Mouse (Mus musculus): ENCODE results near the gene Relt. TPM values are rescaled to one million over a fixed set of nuclear protein-coding genes. Genes with fewer than 3 reads are reported as not detected.

Relt gene
- polyA plus RNA-seq, 1 experiment from 2014 or later: 4.8 TPM

- 0 out of 2 replicates have a peak, but pooled peaks cover 5% of the 10 kb centered on the region for H3K36me3 ChIP-seq (ENCODE audit: insufficient read depth, low read length)
- H3K27ac ChIP-seq (ENCODE audit: low read length): no peak overlapping the region
- no peaks in the 10 kb centered on the region for H3K9me3 ChIP-seq (ENCODE audit: low read length)
- no peak for ATAC-seq (ENCODE audit: low FRiP score, low TSS enrichment)
- no peak overlapping the region for H3K4me3 ChIP-seq (ENCODE audit: low read length)
- H3K27me3 ChIP-seq (ENCODE audit: insufficient read depth, low read length): no peaks in the 10 kb centered on the region
- H3K9ac ChIP-seq (replicated peaks; ENCODE audit: low read length): no peak overlapping the region
- H3K4me2 ChIP-seq (replicated peaks; ENCODE audit: low read depth, low read length): no peak overlapping the region
- 7% methylated on average over 3 of the region's 3 CpGs for WGBS
- peaks cover 6% of the 10 kb centered on the region; the same call in 1 of the 2 replicates for H3K4me1 ChIP-seq (ENCODE audit: insufficient read depth, low read length)
These were observed 3.4 kb upstream of the Relt start for GRCm38 (mm10) chr7:100866675-100867074.

- Histone ChIP-seq H3K4me2 (replicated peaks; ENCODE audit: low read depth, low read length) (peak overlapping the region; percentile 99), H3K27ac (ENCODE audit: low read length) (no peak overlapping the region), H3K27me3 (ENCODE audit: insufficient read depth, low read length) (no peaks in the 10 kb centered on the region), H3K4me3 (ENCODE audit: low read length) (peak overlapping the region; percentile 85), H3K9me3 (ENCODE audit: low read length) (no peaks in the 10 kb centered on the region), H3K9ac (replicated peaks; ENCODE audit: low read length) (peak overlapping the region; percentile 79), H3K4me1 (ENCODE audit: insufficient read depth, low read length) (peaks cover 6% of the 10 kb centered on the region; the same call in 1 of the 2 replicates), H3K36me3 (ENCODE audit: insufficient read depth, low read length) (no peaks in the 10 kb centered on the region)
- WGBS: 14% methylated on average over 3 of the region's 4 CpGs
- 0 out of 2 replicates have a peak, but pooled peaks have one; percentile 2 for ATAC-seq (ENCODE audit: low FRiP score, low TSS enrichment)
These were observed 893 bp downstream of the Relt start for GRCm38 (mm10) chr7:100862353-100862752.

- WGBS: 88% methylated on average over 5 of the region's 5 CpGs
- peaks cover 14% of the 10 kb centered on the region for H3K4me1 ChIP-seq (ENCODE audit: insufficient read depth, low read length)
- no peak for ATAC-seq (ENCODE audit: low FRiP score, low TSS enrichment)
- H3K27ac ChIP-seq (ENCODE audit: low read length): no peak overlapping the region
- no peaks in the 10 kb centered on the region for H3K9me3 ChIP-seq (ENCODE audit: low read length)
- H3K4me3 ChIP-seq (ENCODE audit: low read length): no peak overlapping the region
- H3K4me2 ChIP-seq (replicated peaks; ENCODE audit: low read depth, low read length): no peak overlapping the region
- no peaks in the 10 kb centered on the region for H3K36me3 ChIP-seq (ENCODE audit: insufficient read depth, low read length)
- no peak overlapping the region for H3K9ac ChIP-seq (replicated peaks; ENCODE audit: low read length)
- H3K27me3 ChIP-seq (ENCODE audit: insufficient read depth, low read length): no peaks in the 10 kb centered on the region
These were observed 2.0 kb downstream of the Relt start for GRCm38 (mm10) chr7:100861209-100861608.

- H3K27me3 ChIP-seq (ENCODE audit: insufficient read depth, low read length): no peaks in the 10 kb centered on the region
- no peak overlapping the region for H3K4me2 ChIP-seq (replicated peaks; ENCODE audit: low read depth, low read length)
- no peak overlapping the region for H3K4me3 ChIP-seq (ENCODE audit: low read length)
- no peak overlapping the region for H3K9ac ChIP-seq (replicated peaks; ENCODE audit: low read length)
- H3K27ac ChIP-seq (ENCODE audit: low read length): no peak overlapping the region
- no peaks in the 10 kb centered on the region for H3K9me3 ChIP-seq (ENCODE audit: low read length)
- whole genome bisulfite sequencing: 71% methylated on average over 3 of the region's 3 CpGs
- no peak for ATAC-seq (ENCODE audit: low FRiP score, low TSS enrichment)
- peaks cover 21% of the 10 kb centered on the region for H3K4me1 ChIP-seq (ENCODE audit: insufficient read depth, low read length)
- no peaks in the 10 kb centered on the region for H3K36me3 ChIP-seq (ENCODE audit: insufficient read depth, low read length)
These were observed 2.8 kb downstream of the Relt start for GRCm38 (mm10) chr7:100860450-100860849.

GRCm38 (mm10) chr7:100855795-100856573 lies 7.3 kb downstream of the Relt start:
- Histone ChIP-seq H3K9me3 (ENCODE audit: low read length) (no peaks in the 10 kb centered on the region), H3K27ac (ENCODE audit: low read length) (peak overlapping the region; percentile 57), H3K9ac (replicated peaks; ENCODE audit: low read length) (0 out of 2 replicates have a peak overlapping the region, but pooled peaks have one; percentile 12), H3K27me3 (ENCODE audit: insufficient read depth, low read length) (no peaks in the 10 kb centered on the region), H3K4me3 (ENCODE audit: low read length) (no peak overlapping the region), H3K36me3 (ENCODE audit: insufficient read depth, low read length) (no peaks in the 10 kb centered on the region), H3K4me2 (replicated peaks; ENCODE audit: low read depth, low read length) (no peak overlapping the region), H3K4me1 (ENCODE audit: insufficient read depth, low read length) (peaks cover 54% of the 10 kb centered on the region)
- ATAC-seq (ENCODE audit: low FRiP score, low TSS enrichment): no peak
- WGBS: 50% methylated on average over 5 of the region's 5 CpGs

GRCm38 (mm10) chr7:100855300-100855699 lies 7.9 kb downstream of the Relt start:
- Histone ChIP-seq H3K27ac (ENCODE audit: low read length) (peak overlapping the region; percentile 57; the same call in 1 of the 2 replicates), H3K4me1 (ENCODE audit: insufficient read depth, low read length) (peaks cover 54% of the 10 kb centered on the region), H3K4me2 (replicated peaks; ENCODE audit: low read depth, low read length) (no peak overlapping the region), H3K36me3 (ENCODE audit: insufficient read depth, low read length) (no peaks in the 10 kb centered on the region), H3K27me3 (ENCODE audit: insufficient read depth, low read length) (no peaks in the 10 kb centered on the region), H3K9ac (replicated peaks; ENCODE audit: low read length) (0 out of 2 replicates have a peak overlapping the region, but pooled peaks have one; percentile 29), H3K9me3 (ENCODE audit: low read length) (no peaks in the 10 kb centered on the region), H3K4me3 (ENCODE audit: low read length) (no peak overlapping the region)
- no peak for ATAC-seq (ENCODE audit: low FRiP score, low TSS enrichment)
- WGBS: 50% methylated on average over 4 of the region's 4 CpGs

- Histone ChIP-seq H3K36me3 (ENCODE audit: insufficient read depth, low read length) (no peaks in the 10 kb centered on the region), H3K4me2 (replicated peaks; ENCODE audit: low read depth, low read length) (no peak overlapping the region), H3K9me3 (ENCODE audit: low read length) (no peaks in the 10 kb centered on the region), H3K4me3 (ENCODE audit: low read length) (no peak overlapping the region), H3K4me1 (ENCODE audit: insufficient read depth, low read length) (peaks cover 54% of the 10 kb centered on the region), H3K9ac (replicated peaks; ENCODE audit: low read length) (0 out of 2 replicates have a peak overlapping the region, but pooled peaks have one; percentile 29), H3K27ac (ENCODE audit: low read length) (no peak overlapping the region), H3K27me3 (ENCODE audit: insufficient read depth, low read length) (no peaks in the 10 kb centered on the region)
- no peak for ATAC-seq (ENCODE audit: low FRiP score, low TSS enrichment)
- whole genome bisulfite sequencing: 62% methylated on average over 5 of the region's 5 CpGs
These were observed 8.4 kb downstream of the Relt start for GRCm38 (mm10) chr7:100854861-100855260.

GRCm38 (mm10) chr7:100854137-100854814 lies 9.0 kb downstream of the Relt start:
- WGBS: 35% methylated on average over 6 of the region's 6 CpGs
- peak overlapping the region; percentile 32 for H3K27ac ChIP-seq (ENCODE audit: low read length)
- peak; percentile 59; the same call in 1 of the 2 replicates for ATAC-seq (ENCODE audit: low FRiP score, low TSS enrichment)
- no peak overlapping the region for H3K4me2 ChIP-seq (replicated peaks; ENCODE audit: low read depth, low read length)
- no peaks in the 10 kb centered on the region for H3K27me3 ChIP-seq (ENCODE audit: insufficient read depth, low read length)
- H3K9me3 ChIP-seq (ENCODE audit: low read length): no peaks in the 10 kb centered on the region
- H3K4me3 ChIP-seq (ENCODE audit: low read length): no peak overlapping the region
- no peaks in the 10 kb centered on the region for H3K36me3 ChIP-seq (ENCODE audit: insufficient read depth, low read length)
- peak overlapping the region; percentile 14; the same call in 1 of the 2 replicates for H3K9ac ChIP-seq (replicated peaks; ENCODE audit: low read length)
- peaks cover 54% of the 10 kb centered on the region for H3K4me1 ChIP-seq (ENCODE audit: insufficient read depth, low read length)

GRCm38 (mm10) chr7:100853396-100853795 lies 9.8 kb downstream of the Relt start:
- Histone ChIP-seq H3K4me3 (ENCODE audit: low read length) (no peak overlapping the region), H3K27ac (ENCODE audit: low read length) (no peak overlapping the region), H3K36me3 (ENCODE audit: insufficient read depth, low read length) (no peaks in the 10 kb centered on the region), H3K27me3 (ENCODE audit: insufficient read depth, low read length) (no peaks in the 10 kb centered on the region), H3K9me3 (ENCODE audit: low read length) (no peaks in the 10 kb centered on the region), H3K4me2 (replicated peaks; ENCODE audit: low read depth, low read length) (no peak overlapping the region), H3K9ac (replicated peaks; ENCODE audit: low read length) (no peak overlapping the region; the same call in 1 of the 2 replicates), H3K4me1 (ENCODE audit: insufficient read depth, low read length) (peaks cover 54% of the 10 kb centered on the region)
- WGBS: 82% methylated on average over 3 of the region's 3 CpGs
- ATAC-seq (ENCODE audit: low FRiP score, low TSS enrichment): no peak

Measured in kidney, embryonic 16.5 days (tissue).